ENCODE assay signal across 9 mouse cellular contexts in the genomic region with DNA sequence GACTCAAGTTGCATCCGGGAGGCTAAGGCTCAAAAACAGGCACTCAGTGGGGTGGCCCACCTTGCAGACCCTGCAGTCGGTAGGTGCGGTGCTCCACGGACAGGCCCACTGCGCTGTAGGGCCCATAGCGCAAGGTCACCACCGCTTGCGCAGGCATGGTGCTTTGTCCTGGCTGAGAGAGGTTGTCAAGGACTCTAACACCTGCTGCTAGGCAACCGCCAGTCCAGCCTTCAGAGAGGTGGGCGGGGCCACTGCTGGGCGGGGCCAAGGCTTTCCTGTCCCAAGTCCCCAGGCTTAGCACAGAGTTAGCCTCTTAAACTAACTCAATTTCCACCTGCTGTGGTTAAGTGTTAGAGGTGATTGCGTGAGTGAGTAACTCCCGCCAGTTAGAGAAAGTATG. TPM values are rescaled to one million over a fixed set of nuclear protein-coding genes. Genes with fewer than 3 reads are reported as not detected.
A peak's percentile ranks its signal among the peaks of the same experiment; 100 is the strongest.
DNase-seq lines count a peak whose midpoint lies in the region; ATAC-seq lines count a peak whose summit lies in the region.
"Had no signal": no experiment of that assay in that cellular context is flagged by ENCODE, and none has a peak within 500 bp of the region (broad histone marks: within the 10 kb centered on the region; RNA-seq: fewer than 3 reads in every experiment).

Gene 1700024G13Rik, minus strand, starts transcription at position 196 of the 400 bp plus-strand sequence.

- H3K4me2 ChIP-seq in intestine, embryonic 16.5 days (ENCODE audit: low read depth, low read length): no peak within 1 kb of the TSS

- WGBS in intestine, embryonic 16.5 days: under 1% methylated on average over 13 of the region's 13 CpGs

- H3K36me3 ChIP-seq in intestine, embryonic 16.5 days (ENCODE audit: control insufficient read depth, insufficient read depth, low read length): no peaks in the 10 kb centered on the region
- H3K36me3 ChIP-seq: G1E had no signal

- H3K27ac ChIP-seq in intestine, embryonic 16.5 days (ENCODE audit: low read length): no peak within 1 kb of the TSS

- ATAC-seq in intestine, embryonic 16.5 days: peak; percentile 93

- no peaks in the 10 kb centered on the region for H3K4me1 ChIP-seq in intestine, embryonic 16.5 days (ENCODE audit: control insufficient read depth, insufficient read depth, low read length)

- no peaks in the 10 kb centered on the region for H3K27me3 ChIP-seq in intestine, embryonic 16.5 days (replicated peaks; ENCODE audit: control insufficient read depth, insufficient read depth, low read length)

- intact Hi-C loops in left cerebral cortex, postnatal 4 days (cut with DNase I): no loop called here
- intact Hi-C loops in left cerebral cortex, postnatal 14 days (cut with DNase I): no loop called here

- no peaks in the 10 kb centered on the region for H3K9me3 ChIP-seq in intestine, embryonic 16.5 days (ENCODE audit: control insufficient read depth, low read length)
- H3K9me3 ChIP-seq: G1E had no signal

- no peak within 1 kb of the TSS for H3K4me3 ChIP-seq in intestine, embryonic 16.5 days (ENCODE audit: low read length)

- peak; percentile 36 for DNase-seq in left cerebral cortex, postnatal 4 days
- no peak for DNase-seq in left cerebral cortex, postnatal 14 days (ENCODE audit: low spot score in 2 of 2)
- peak; percentile 72 for DNase-seq in forelimb bud, embryonic 11.5 days (ENCODE audit: low read depth, low spot score)
- DNase-seq in lung, adult 18-20 months: peak; percentile 66 to 79
- DNase-seq in ovary, postnatal 14 days (ENCODE audit: low spot score): peak; percentile 26
- no peak for DNase-seq in urinary bladder, postnatal 36 days (ENCODE audit: low spot score in 2 of 2)
- DNase-seq in spleen, adult 18-20 months: no peak

- no peak within 1 kb of the TSS for H3K9ac ChIP-seq in intestine, embryonic 16.5 days (ENCODE audit: low read depth, low read length)

RNA-seq across cellular contexts. Expression of gene 1700024G13Rik, which starts in this region (rescaled TPM):
- total RNA-seq in left cerebral cortex, postnatal 4 days (2021): not detected
- total RNA-seq in left cerebral cortex, postnatal 14 days (2021): not detected
- not detected in 2 replicates for polyA plus RNA-seq in intestine, embryonic 16.5 days (2015; fragmentation: Nextera tagmentation; extraction: Ambion mirVana)
- total RNA-seq: G1E had no signal
- polyA plus RNA-seq: G1E had no signal

Comparison
In these comparisons a context has a peak if more than half of its experiments do, and no peak if none do; other contexts are left out.
1. Peak in DNase-seq in left cerebral cortex, postnatal 4 days; RNA of the gene not detected or under 1 TPM.
2. Peak in ATAC-seq in intestine, embryonic 16.5 days; RNA of the gene not detected or under 1 TPM.
3. DNase-seq: peak in forelimb bud, embryonic 11.5 days (single experiment), lung, adult 18-20 months (2 of 2) and ovary, postnatal 14 days (single experiment); none in left cerebral cortex, postnatal 14 days (0 of 2), urinary bladder, postnatal 36 days (0 of 2) and spleen, adult 18-20 months (0 of 2).